Mouse (Mus musculus) common myeloid progenitor, adult 5-6 weeks (primary cell): ENCODE measurements at regions not wholly inside any gene's neighbourhood (a gene's known extent, or its start where the extent isn't known, plus 50 kb on each side); places are given as distances from the start of the nearest gene placed in this dataset.

ENCODE experiments used
- ATAC-seq: replicated peaks from 2 replicates; pipeline ENCODE4 v1.8.0; 2016; ENCODE audit warnings: low read depth, mild to moderate bottlenecking, moderate TSS enrichment, inconsistent platforms; ENCODE audit not compliant: poor library complexity, severe bottlenecking

- no peak for ATAC-seq
Measured at GRCm38 (mm10) chr14:73453164-73453563, 56.7 kb upstream of the Med4 start.

- no peak for ATAC-seq
Measured at GRCm38 (mm10) chr14:73452321-73453082, 57.3 kb upstream of the Med4 start.

- no peak for ATAC-seq
Measured at GRCm38 (mm10) chr14:73451291-73452045, 58.4 kb upstream of the Med4 start.

DNA sequence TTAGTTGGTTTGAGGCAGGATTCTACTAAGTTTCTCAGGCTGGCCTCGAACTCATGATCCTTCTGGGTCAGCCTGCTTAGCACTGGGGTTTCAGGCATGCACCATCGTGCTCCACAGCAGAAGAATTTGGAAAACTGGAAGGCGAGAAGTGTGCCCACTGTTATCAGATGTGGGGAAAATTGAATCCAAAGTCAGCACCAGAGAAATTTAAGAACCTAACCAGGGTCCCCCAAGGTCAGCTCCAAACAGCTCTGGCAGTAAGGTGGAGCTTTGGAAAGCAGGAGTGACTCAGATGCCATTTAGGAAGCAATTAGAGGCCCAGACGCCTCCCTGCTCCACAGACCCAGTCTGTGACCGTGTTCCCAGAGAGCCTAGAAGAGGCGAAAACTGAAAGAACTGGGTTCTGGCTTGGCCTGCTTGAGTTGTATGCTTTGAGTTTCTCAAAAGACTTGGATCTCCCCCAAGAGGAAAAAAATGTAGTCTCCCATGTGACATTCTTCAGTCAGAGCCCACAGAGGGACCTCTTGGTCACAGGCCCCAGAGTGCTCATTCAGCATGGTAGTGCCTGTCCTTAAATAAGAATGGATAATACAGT is 59.8 kb upstream of the Med4 start:
- ATAC-seq: no peak

- no peak for ATAC-seq
Measured at GRCm38 (mm10) chr14:73449111-73449510, 60.7 kb upstream of the Med4 start.

GRCm38 (mm10) chr14:73445508-73446256 is 60.6 kb upstream of the Itm2b start:
- 0 out of 2 replicates have a peak, but pooled peaks have one; percentile 9 for ATAC-seq

GRCm38 (mm10) chr14:73444733-73445132 is 59.6 kb upstream of the Itm2b start:
- ATAC-seq: no peak

DNA sequence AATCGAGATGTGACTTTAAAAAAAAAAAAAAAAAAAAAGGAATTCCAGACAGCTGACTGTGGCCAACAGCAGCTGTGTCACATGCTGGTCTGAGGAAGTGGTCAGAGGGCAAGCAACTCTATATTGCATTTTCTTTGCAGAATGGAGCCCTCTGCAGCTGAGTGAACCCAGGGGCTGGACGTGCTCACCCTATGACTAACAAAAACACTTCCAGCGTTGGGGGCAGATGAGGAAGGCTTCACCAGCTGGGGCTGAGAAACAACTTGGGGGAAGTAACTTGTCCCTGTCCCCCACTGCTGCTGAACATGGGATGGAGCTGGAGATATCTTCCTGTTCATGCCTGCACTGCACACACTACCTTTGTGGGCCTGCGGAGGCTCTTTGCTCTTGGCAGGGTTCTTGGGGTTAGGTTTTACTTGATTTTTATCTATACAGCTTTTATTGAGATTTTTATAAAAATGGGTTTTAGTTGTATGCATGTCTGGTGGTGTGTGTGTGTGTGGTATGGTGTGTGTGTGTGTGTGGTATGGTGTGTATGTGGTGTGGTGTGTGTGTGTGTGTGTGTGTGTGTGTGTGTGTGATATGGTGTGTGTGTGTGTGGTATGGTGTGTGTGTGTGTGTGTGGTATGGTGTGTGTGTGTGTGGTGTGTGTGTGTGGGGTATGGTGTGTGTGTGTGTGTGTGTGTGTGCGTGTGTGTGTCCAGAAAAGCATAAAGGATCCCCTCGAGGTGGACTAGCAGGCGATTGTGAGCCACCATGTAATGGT is 57.0 kb upstream of the Itm2b start:
- peak; percentile 88 for ATAC-seq

- ATAC-seq: peak; percentile 45
Measured at GRCm38 (mm10) chr14:73441206-73441950, 56.3 kb upstream of the Itm2b start.

DNA sequence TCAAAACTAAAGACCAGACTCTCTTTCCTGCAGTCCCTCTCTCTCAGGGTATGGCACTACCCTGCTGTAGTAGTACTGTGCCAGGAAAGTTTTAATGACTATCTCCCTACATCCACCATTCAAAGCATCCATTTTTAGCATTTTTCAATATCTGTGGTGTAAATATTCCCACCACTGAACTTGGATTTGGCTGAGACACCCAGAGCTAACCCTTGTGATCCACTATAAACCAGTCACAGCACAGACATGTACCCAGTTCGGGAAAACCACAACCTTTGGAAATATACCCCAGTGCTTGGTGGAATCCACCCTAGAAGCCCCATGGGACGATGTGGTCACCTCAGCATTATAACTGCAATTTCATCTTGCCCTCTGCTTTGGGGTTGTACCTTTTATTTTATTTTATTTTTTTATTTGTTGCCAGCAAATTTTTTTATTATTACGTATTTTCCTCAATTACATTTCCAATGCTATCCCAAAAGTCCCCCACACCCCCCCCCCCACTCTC is 54.8 kb upstream of the Itm2b start:
- ATAC-seq: no peak

GRCm38 (mm10) chr14:73435839-73436238 is 50.8 kb upstream of the Itm2b start:
- ATAC-seq: no peak
